ENCODE assay signal across 8 mouse cellular contexts in the genomic region with DNA sequence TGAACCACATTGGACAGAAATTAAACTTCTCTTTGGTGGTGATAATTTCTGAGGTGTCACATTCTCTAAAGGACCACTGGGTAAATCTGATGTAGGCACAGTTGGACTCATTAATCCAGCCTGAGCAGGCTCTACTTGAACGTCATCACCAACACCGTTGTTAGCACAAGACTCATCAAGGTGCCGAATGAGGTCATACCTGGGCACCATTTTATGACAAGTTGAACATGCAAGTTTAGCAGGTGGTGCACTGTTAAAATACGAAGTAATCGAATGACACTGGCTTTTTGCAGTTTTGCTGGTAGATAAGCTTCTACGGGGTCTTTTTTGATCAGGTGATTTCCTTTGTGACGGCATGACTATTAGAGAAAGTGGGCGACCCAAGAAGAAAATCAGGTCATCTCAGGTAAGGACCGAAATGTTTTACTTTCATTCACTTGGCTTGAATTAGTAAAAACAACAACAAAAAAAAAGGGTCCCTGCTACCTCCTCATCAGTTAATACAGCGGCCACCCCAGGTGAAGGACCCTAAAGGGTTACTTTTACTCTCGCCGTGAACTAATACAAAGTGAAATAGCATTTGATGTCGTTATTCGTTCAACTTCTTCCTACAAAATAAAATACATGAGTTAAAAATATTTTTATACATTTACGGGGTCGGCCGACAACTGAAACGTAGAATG. TPM values are rescaled to one million over a fixed set of nuclear protein-coding genes. Genes with fewer than 3 reads are reported as not detected.
DNase-seq lines count a peak whose midpoint lies in the region; ATAC-seq and TF ChIP-seq lines count a peak whose summit lies in the region.

No protein-coding gene starts in this region.

- ATAC-seq in heart, embryonic 12.5 days (ENCODE audit: insufficient number of reproducible peaks, low FRiP score) = peak; percentile 16; the same call in 1 of the 2 replicates
- ATAC-seq in G1E (ENCODE audit: extremely low read depth, insufficient number of reproducible peaks, low FRiP score, poor library complexity, severe bottlenecking) = no peak
- ATAC-seq in forebrain, embryonic 16.5 days = peak; percentile 29; the same call in 1 of the 2 replicates
- peak; percentile 10; the same call in 1 of the 2 replicates for ATAC-seq in liver, embryonic 16.5 days (ENCODE audit: low read depth)
- peak; percentile 53; the same call in 1 of the 2 replicates for ATAC-seq in stomach, postnatal 0 days (ENCODE audit: low FRiP score, low TSS enrichment)

- no peak for TF ChIP-seq EP300 in stomach, postnatal 0 days (optimal IDR thresholded peaks at IDR 0.05)

- no peaks in the 10 kb centered on the region for H3K27me3 ChIP-seq in heart, embryonic 12.5 days (replicated peaks)
- no peaks in the 10 kb centered on the region for H3K27me3 ChIP-seq in G1E (ENCODE audit: insufficient read depth, low read length)
- H3K27me3 ChIP-seq in forebrain, embryonic 16.5 days (replicated peaks; ENCODE audit: control insufficient read depth, insufficient read depth, low read length) = no peaks in the 10 kb centered on the region
- no peaks in the 10 kb centered on the region for H3K27me3 ChIP-seq in liver, embryonic 16.5 days (ENCODE audit: control insufficient read depth, insufficient read depth, low read depth, low read length)
- no peaks in the 10 kb centered on the region for H3K27me3 ChIP-seq in stomach, postnatal 0 days (ENCODE audit: control insufficient read depth, insufficient read depth, low read length)

- H3K4me2 ChIP-seq in heart, embryonic 12.5 days = peak overlapping the region; percentile 77
- H3K4me2 ChIP-seq in forebrain, embryonic 16.5 days (ENCODE audit: low read length) = peak overlapping the region; percentile 77
- H3K4me2 ChIP-seq in liver, embryonic 16.5 days (ENCODE audit: low read depth, low read length) = peak overlapping the region; percentile 76
- H3K4me2 ChIP-seq in stomach, postnatal 0 days (replicated peaks; ENCODE audit: low read depth) = peak overlapping the region; percentile 65

- peaks cover 56% of the 10 kb centered on the region for H3K36me3 ChIP-seq in heart, embryonic 12.5 days
- H3K36me3 ChIP-seq in G1E (replicated peaks) = peaks cover 74% of the 10 kb centered on the region
- H3K36me3 ChIP-seq in forebrain, embryonic 16.5 days (ENCODE audit: control insufficient read depth, insufficient read depth) = peaks cover 4% of the 10 kb centered on the region
- H3K36me3 ChIP-seq in liver, embryonic 16.5 days (ENCODE audit: control insufficient read depth, insufficient read depth) = peaks cover 20% of the 10 kb centered on the region
- peaks cover 6% of the 10 kb centered on the region for H3K36me3 ChIP-seq in stomach, postnatal 0 days (ENCODE audit: control insufficient read depth, insufficient read depth, low read length)

- peak overlapping the region; percentile 93 for H3K27ac ChIP-seq in heart, embryonic 12.5 days (ENCODE audit: poor library complexity, severe bottlenecking)
- peak overlapping the region; percentile 91 for H3K27ac ChIP-seq in forebrain, embryonic 16.5 days (ENCODE audit: low read length)
- peak overlapping the region; percentile 91 for H3K27ac ChIP-seq in liver, embryonic 16.5 days (ENCODE audit: low read length)
- H3K27ac ChIP-seq in stomach, postnatal 0 days (replicated peaks) = peak overlapping the region; percentile 91

- peak overlapping the region; percentile 71 for H3K9ac ChIP-seq in heart, embryonic 12.5 days
- H3K9ac ChIP-seq in forebrain, embryonic 16.5 days (replicated peaks; ENCODE audit: low read depth, low read length) = peak overlapping the region; percentile 70
- H3K9ac ChIP-seq in liver, embryonic 16.5 days (ENCODE audit: low read depth, low read length) = peak overlapping the region; percentile 79
- peak overlapping the region; percentile 78 for H3K9ac ChIP-seq in stomach, postnatal 0 days (ENCODE audit: low read length)

- H3K4me1 ChIP-seq in heart, embryonic 12.5 days (replicated peaks) = peaks cover 6% of the 10 kb centered on the region
- peaks cover 18% of the 10 kb centered on the region for H3K4me1 ChIP-seq in G1E (ENCODE audit: insufficient read depth, low read depth, low read length)
- H3K4me1 ChIP-seq in forebrain, embryonic 16.5 days (replicated peaks; ENCODE audit: control insufficient read depth, insufficient read depth, low read length) = peaks cover 8% of the 10 kb centered on the region
- peaks cover 4% of the 10 kb centered on the region for H3K4me1 ChIP-seq in liver, embryonic 16.5 days (ENCODE audit: control insufficient read depth, low read depth, low read length)
- H3K4me1 ChIP-seq in stomach, postnatal 0 days (replicated peaks; ENCODE audit: control insufficient read depth, insufficient read depth) = no peaks in the 10 kb centered on the region

- peak overlapping the region; percentile 60 for H3K4me3 ChIP-seq in heart, embryonic 12.5 days
- H3K4me3 ChIP-seq in G1E (ENCODE audit: low read depth, low read length) = peak overlapping the region; percentile 76
- H3K4me3 ChIP-seq in forebrain, embryonic 16.5 days (replicated peaks; ENCODE audit: low read length) = peak overlapping the region; percentile 64
- H3K4me3 ChIP-seq in liver, embryonic 16.5 days (ENCODE audit: low read depth, low read length) = peak overlapping the region; percentile 83
- H3K4me3 ChIP-seq in stomach, postnatal 0 days (ENCODE audit: low read depth, low read length) = peak overlapping the region; percentile 68

- TF ChIP-seq CTCF in G1E (IDR thresholded peaks at IDR 0.05; ENCODE audit: low read depth, low read length) = no peak
- no peak for TF ChIP-seq CTCF in stomach, postnatal 0 days (IDR thresholded peaks at IDR 0.05; ENCODE audit: low read depth)

- no peaks in the 10 kb centered on the region for H3K9me3 ChIP-seq in heart, embryonic 12.5 days (replicated peaks)
- no peaks in the 10 kb centered on the region for H3K9me3 ChIP-seq in G1E (replicated peaks)
- no peaks in the 10 kb centered on the region for H3K9me3 ChIP-seq in forebrain, embryonic 16.5 days (ENCODE audit: control insufficient read depth, low read length)
- no peaks in the 10 kb centered on the region for H3K9me3 ChIP-seq in liver, embryonic 16.5 days (replicated peaks; ENCODE audit: control insufficient read depth, low read length)
- no peaks in the 10 kb centered on the region for H3K9me3 ChIP-seq in stomach, postnatal 0 days (ENCODE audit: control insufficient read depth, low read length)

- no peak for DNase-seq in heart, adult 8-10 months (ENCODE audit: low spot score)
- DNase-seq in G1E (ENCODE audit: low spot score) = no peak
- DNase-seq in stomach, postnatal 0 days (ENCODE audit: low spot score) = no peak
- DNase-seq in spleen, adult 12 weeks (ENCODE audit: low spot score) = no peak
- DNase-seq in urinary bladder, postnatal 10 days (ENCODE audit: low spot score) = no peak

- 13% methylated on average over 18 of the region's 18 CpGs for WGBS in heart, embryonic 12.5 days
- WGBS in forebrain, embryonic 16.5 days = 10% methylated on average over 18 of the region's 18 CpGs
- 9% methylated on average over 18 of the region's 18 CpGs for WGBS in liver, embryonic 16.5 days (ENCODE audit: insufficient replicate concordance)
- WGBS in stomach, postnatal 0 days = 7% methylated on average over 18 of the region's 18 CpGs

RNA-seq across cellular contexts. Expression of a gene that starts 0.6 kb away (rescaled TPM):
- 5.0 and 5.7 TPM in 2 replicates for polyA plus RNA-seq in heart, embryonic 12.5 days (2016; fragmentation: Nextera tagmentation; extraction: Ambion mirVana)
- 10 to 100 TPM in 3 of 4 experiments, 1 to 10 TPM in 1; 9.9 to 12.5 (median 10.9) TPM for total RNA-seq in heart, adult 8-10 months (2022)
- total RNA-seq in G1E (2014; fragmentation: Nextera tagmentation) (6.2 and 8.1 TPM in 2 replicates), G1E (2017) (7.1 and 9.0 TPM in 2 replicates)
- 1.5 and 1.8 TPM in 2 replicates for polyA plus RNA-seq in G1E (2012)
- 5.2 and 7.8 TPM in 2 replicates for polyA plus RNA-seq in forebrain, embryonic 16.5 days (2015; fragmentation: Nextera tagmentation; extraction: Ambion mirVana)
- 1.3 and 1.5 TPM in 2 replicates for polyA plus RNA-seq in liver, embryonic 16.5 days (2015; fragmentation: Nextera tagmentation; extraction: Ambion mirVana)
- 2.7 and 2.9 TPM in 2 replicates for polyA plus RNA-seq in stomach, postnatal 0 days (2015; fragmentation: Nextera tagmentation; extraction: Ambion mirVana)

RNA-seq across cellular contexts. Expression of a gene that starts 18.8 kb away (rescaled TPM):
- 27.8 and 30.9 TPM in 2 replicates for polyA plus RNA-seq in heart, embryonic 12.5 days (2016; fragmentation: Nextera tagmentation; extraction: Ambion mirVana)
- 10 to 100 TPM; 13.0 to 15.5 (median 15.1) TPM for total RNA-seq in heart, adult 8-10 months (2022)
- total RNA-seq in G1E (2014; fragmentation: Nextera tagmentation) = 135 and 150 TPM in 2 replicates
- 85.4 and 104 TPM in 2 replicates for total RNA-seq in G1E (2017)
- 7.3 and 9.4 TPM in 2 replicates for polyA plus RNA-seq in G1E (2012)
- 27.7 and 28.7 TPM in 2 replicates for polyA plus RNA-seq in forebrain, embryonic 16.5 days (2015; fragmentation: Nextera tagmentation; extraction: Ambion mirVana)
- 15.1 and 16.6 TPM in 2 replicates for polyA plus RNA-seq in liver, embryonic 16.5 days (2015; fragmentation: Nextera tagmentation; extraction: Ambion mirVana)
- 24.3 and 26.4 TPM in 2 replicates for polyA plus RNA-seq in stomach, postnatal 0 days (2015; fragmentation: Nextera tagmentation; extraction: Ambion mirVana)

RNA-seq across cellular contexts. Expression of a gene that starts 19.1 kb away (rescaled TPM):
- 91.0 and 95.2 TPM in 2 replicates for polyA plus RNA-seq in heart, embryonic 12.5 days (2016; fragmentation: Nextera tagmentation; extraction: Ambion mirVana)
- total RNA-seq in heart, adult 8-10 months (2022) = 100 to 1,000 TPM; 186 to 213 (median 202) TPM
- total RNA-seq in G1E (2014; fragmentation: Nextera tagmentation) (35.1 and 39.3 TPM in 2 replicates), G1E (2017) (72.8 and 75.4 TPM in 2 replicates)
- polyA plus RNA-seq in G1E (2012) = 1.6 and 2.8 TPM in 2 replicates
- 30.5 and 31.6 TPM in 2 replicates for polyA plus RNA-seq in forebrain, embryonic 16.5 days (2015; fragmentation: Nextera tagmentation; extraction: Ambion mirVana)
- 51.3 and 56.6 TPM in 2 replicates for polyA plus RNA-seq in liver, embryonic 16.5 days (2015; fragmentation: Nextera tagmentation; extraction: Ambion mirVana)
- 89.8 and 97.7 TPM in 2 replicates for polyA plus RNA-seq in stomach, postnatal 0 days (2015; fragmentation: Nextera tagmentation; extraction: Ambion mirVana)
